1 mouse cellular context compared by ENCODE assay signal in the genomic region with DNA sequence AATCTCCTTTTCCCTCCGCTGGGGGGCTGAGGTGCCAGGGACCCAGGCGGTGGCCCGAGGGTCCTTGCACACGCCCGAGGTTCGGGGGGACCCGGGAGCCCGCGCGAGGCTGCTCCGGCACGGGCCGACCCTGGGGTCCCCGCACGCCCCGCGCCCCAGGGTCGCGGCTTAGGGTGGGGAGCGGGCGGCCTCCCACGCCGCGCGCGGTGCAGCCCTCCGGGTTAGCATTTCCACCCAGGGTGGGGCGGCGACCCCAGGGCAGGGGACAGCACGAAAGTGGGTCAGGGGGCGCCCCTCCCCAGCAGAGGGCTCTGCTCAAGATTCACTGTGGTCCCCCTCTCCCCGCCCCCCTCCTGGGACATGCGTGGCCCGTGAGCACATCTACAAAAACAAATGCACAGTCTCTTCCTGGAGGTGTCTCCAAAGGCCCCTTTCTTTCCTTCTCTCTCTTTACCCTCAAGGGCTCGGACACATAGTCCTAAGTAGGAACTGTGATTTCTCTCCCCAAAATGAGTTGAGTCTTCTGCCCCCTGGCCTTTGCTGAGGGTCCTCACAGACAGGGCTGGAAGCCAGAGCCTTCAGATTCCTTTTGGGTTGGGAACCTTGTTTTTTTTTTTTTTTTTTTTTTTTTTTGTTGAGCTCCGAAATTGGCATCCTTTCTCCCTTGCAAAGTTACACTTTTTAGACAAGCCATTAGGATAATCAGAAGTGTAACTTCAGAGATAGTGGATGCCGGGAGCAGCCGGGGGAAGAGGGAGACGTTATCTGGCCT.
TF ChIP-seq lines count a peak whose summit lies in the region.

No protein-coding gene starts in this region.

TF ChIP-seq in CH12.LX, 34 proteins besides CTCF, POLR2A, EP300 and RAD21 (continued from another document):
- TF ChIP-seq JUND (conservative IDR thresholded peaks at IDR 0.05; ENCODE audit: low read depth, low read length): no peak
- TF ChIP-seq E2F4 (IDR thresholded peaks at IDR 0.05; ENCODE audit: insufficient replicate concordance, low read depth, low read length): no peak
- TF ChIP-seq NRF1 (IDR thresholded peaks at IDR 0.05; ENCODE audit: low read depth, low read length): no peak; the same call in 1 of the 2 replicates
- 0 out of 2 replicates have a peak, but pooled peaks have one; percentile 13 for TF ChIP-seq ZMIZ1 (IDR thresholded peaks at IDR 0.05; ENCODE audit: low read depth, low read length)
- no peak for TF ChIP-seq CHD1 (IDR thresholded peaks at IDR 0.05; ENCODE audit: low read depth, low read length)
- TF ChIP-seq ZNF384 (IDR thresholded peaks at IDR 0.05; ENCODE audit: low read depth, low read length): peak; percentile 68
TF ChIP-seq in CH12.LX: peak in this region for 4.
